Mouse (Mus musculus): Measurements from ENCODE around the gene Gcdh. TPM values are rescaled to one million over a fixed set of nuclear protein-coding genes. Genes with fewer than 3 reads are reported as not detected.
"Not testable (repeated sequence)": the region's sequence is repeated elsewhere in the genome, so short reads cannot be mapped to it uniquely, and the experiment has no call there.

Gcdh gene
- polyA plus RNA-seq, 1 experiment from 2014 or later, result 18.5 TPM

DNA sequence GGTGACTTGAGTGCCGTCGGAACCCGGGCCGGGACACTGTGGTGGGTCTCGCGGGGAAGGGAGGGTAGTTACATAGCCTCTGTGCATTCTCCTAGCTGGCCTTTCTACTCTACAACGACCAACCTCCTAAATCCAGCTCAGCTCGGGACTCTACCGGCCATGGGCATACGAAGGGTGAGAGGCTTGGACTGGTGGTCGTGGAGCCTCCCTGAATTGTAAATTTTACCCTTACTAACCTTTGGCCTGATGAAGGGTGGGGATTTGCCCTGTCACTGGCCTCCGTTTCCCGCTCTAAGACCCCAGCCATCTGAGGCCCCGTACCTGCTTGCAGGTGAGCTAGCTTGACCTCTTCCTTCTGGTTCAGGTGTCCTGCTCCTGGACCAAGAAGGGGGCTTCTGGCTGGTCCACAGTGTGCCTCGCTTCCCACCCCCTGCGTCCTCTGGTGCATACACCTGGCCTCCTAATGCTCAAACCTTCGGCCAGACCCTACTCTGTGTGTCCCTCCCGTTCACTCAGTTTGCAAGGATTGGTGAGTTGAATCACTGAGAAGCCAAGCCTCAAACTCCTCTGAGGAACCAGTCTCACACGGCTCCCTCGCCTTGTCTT lies 15.5 kb upstream of the Gcdh start:
- H3K4me3 ChIP-seq (ENCODE audit: low read depth, low read length), result peak overlapping the region; percentile 53
- no peaks in the 10 kb centered on the region for H3K36me3 ChIP-seq (ENCODE audit: control insufficient read depth, insufficient read depth, low read length)
- no peak overlapping the region for H3K27ac ChIP-seq (replicated peaks)
- no peaks in the 10 kb centered on the region for H3K9me3 ChIP-seq (ENCODE audit: control insufficient read depth, low read length)
- H3K27me3 ChIP-seq (ENCODE audit: control insufficient read depth, insufficient read depth, low read length), result no peaks in the 10 kb centered on the region
- H3K4me2 ChIP-seq (replicated peaks; ENCODE audit: low read depth), result peak overlapping the region; percentile 90
- 49% methylated on average over 20 of the region's 20 CpGs for WGBS
- H3K9ac ChIP-seq (ENCODE audit: low read length), result peak overlapping the region; percentile 73
- DNase-seq (ENCODE audit: low spot score) (no peak), ATAC-seq (ENCODE audit: low FRiP score, low TSS enrichment) (no peak)
- H3K4me1 ChIP-seq (replicated peaks; ENCODE audit: control insufficient read depth, insufficient read depth), result 0 out of 2 replicates have a peak, but pooled peaks cover 3% of the 10 kb centered on the region
- TF ChIP-seq EP300 (optimal IDR thresholded peaks at IDR 0.05), result no peak
- no peak for TF ChIP-seq CTCF (IDR thresholded peaks at IDR 0.05; ENCODE audit: low read depth)

DNA sequence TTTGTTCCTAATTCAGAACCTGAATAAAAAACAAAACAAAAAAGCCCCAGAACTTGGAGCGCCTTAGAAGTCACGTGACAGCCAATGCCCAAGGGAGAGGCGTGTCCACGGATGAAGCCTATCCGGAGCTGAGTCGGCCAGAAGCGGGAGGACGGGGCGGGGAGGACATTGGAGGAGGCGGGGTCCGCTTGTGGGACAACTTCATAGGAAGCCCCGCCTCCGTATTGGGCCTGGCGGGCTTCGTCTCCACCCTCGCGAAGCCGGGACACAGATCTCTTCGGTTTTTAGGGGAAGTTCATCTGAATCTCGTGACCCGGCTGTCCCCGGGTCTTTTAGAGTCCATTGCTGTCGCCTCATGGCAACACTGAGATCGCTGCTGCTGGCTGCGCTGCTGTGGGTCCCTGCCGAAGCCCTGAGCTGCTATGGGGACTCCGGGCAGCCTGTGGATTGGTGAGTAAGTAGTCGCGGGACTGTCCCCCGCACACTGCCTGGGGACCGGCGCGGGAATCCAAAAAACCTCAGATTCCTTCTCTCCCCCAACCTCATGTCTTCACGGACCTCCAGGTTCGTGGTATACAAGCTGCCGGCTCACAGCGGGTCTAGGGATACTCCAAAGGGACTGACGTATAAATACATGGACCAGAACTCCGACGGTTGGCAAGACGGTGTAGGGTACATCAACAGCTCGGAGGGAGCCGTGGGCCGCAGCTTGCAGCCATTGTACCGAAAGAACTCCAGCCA lies 14.9 kb upstream of the Gcdh start, which contains the start of gene Dnase2a:
Dnase2a (plus strand) TSS at position 140 of the 741 bp plus-strand sequence.
- TF ChIP-seq EP300 (optimal IDR thresholded peaks at IDR 0.05) (no peak), CTCF (IDR thresholded peaks at IDR 0.05; ENCODE audit: low read depth) (no peak)
- H3K4me2 ChIP-seq (replicated peaks; ENCODE audit: low read depth), result peak within 1 kb of the TSS; percentile 90
- DNase-seq (ENCODE audit: low spot score), result peak; percentile 94
- 0 out of 2 replicates have a peak, but pooled peaks cover 3% of the 10 kb centered on the region for H3K4me1 ChIP-seq (replicated peaks; ENCODE audit: control insufficient read depth, insufficient read depth)
- no peaks in the 10 kb centered on the region for H3K36me3 ChIP-seq (ENCODE audit: control insufficient read depth, insufficient read depth, low read length)
- no peaks in the 10 kb centered on the region for H3K9me3 ChIP-seq (ENCODE audit: control insufficient read depth, low read length)
- WGBS, result under 1% methylated on average over 45 of the region's 45 CpGs
- H3K27ac ChIP-seq (replicated peaks), result no peak within 1 kb of the TSS; the same call in 1 of the 2 replicates
- ATAC-seq (ENCODE audit: low FRiP score, low TSS enrichment), result peak; percentile 91
- H3K4me3 ChIP-seq (ENCODE audit: low read depth, low read length), result peak within 1 kb of the TSS; percentile 53
- H3K27me3 ChIP-seq (ENCODE audit: control insufficient read depth, insufficient read depth, low read length), result no peaks in the 10 kb centered on the region
- H3K9ac ChIP-seq (ENCODE audit: low read length), result peak within 1 kb of the TSS; percentile 73

DNA sequence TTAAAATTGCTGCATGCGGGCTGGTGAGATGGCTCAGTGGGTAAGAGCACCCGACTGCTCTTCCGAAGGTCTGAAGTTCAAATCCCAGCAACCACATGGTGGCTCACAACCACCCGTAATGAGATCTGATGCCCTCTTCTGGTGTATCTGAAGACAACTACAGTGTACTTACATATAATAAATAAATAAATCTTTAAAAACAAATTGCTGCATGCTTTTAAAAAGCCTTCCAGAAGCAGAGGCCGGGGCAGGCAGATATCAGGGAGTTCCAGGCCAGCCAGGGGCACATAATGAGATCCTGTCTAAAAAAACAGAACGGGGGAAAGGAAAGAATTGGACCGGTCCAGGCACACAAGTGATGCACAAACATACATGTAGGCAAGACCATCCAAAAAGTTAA lies 14.3 kb upstream of the Gcdh start:
- Histone ChIP-seq H3K4me2 (replicated peaks; ENCODE audit: low read depth) (peak overlapping the region; percentile 90), H3K4me3 (ENCODE audit: low read depth, low read length) (peak overlapping the region; percentile 53)
- not testable (repeated sequence) for ATAC-seq (ENCODE audit: low FRiP score, low TSS enrichment); H3K9ac ChIP-seq (ENCODE audit: low read length); H3K9me3 ChIP-seq (ENCODE audit: control insufficient read depth, low read length); DNase-seq (ENCODE audit: low spot score); H3K27ac ChIP-seq (replicated peaks); H3K4me1 ChIP-seq (replicated peaks; ENCODE audit: control insufficient read depth, insufficient read depth); H3K36me3 ChIP-seq (ENCODE audit: control insufficient read depth, insufficient read depth, low read length); H3K27me3 ChIP-seq (ENCODE audit: control insufficient read depth, insufficient read depth, low read length)
- 31% methylated on average over 6 of the region's 7 CpGs for WGBS

DNA sequence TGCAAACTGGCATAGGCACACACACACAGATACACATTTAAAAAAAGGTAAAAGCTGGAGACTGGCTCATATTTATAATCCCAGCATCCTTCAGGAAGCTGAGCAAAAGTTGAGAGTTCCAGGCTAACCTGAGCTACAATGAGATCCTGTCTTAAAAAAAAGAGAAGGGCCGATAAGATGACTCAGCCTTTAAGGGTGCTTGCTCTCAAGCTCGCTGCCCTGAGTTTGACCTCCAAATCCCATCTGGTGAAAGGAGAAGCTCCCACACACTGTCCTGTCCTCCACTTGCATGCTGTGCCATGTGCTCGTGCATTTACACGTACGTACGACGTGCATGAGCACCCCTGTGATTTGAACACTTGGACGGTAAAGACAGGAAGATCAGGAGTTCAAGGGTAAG lies 13.8 kb upstream of the Gcdh start:
- Histone ChIP-seq H3K36me3 (ENCODE audit: control insufficient read depth, insufficient read depth, low read length) (no peaks in the 10 kb centered on the region), H3K27ac (replicated peaks) (no peak overlapping the region), H3K4me1 (replicated peaks; ENCODE audit: control insufficient read depth, insufficient read depth) (0 out of 2 replicates have a peak, but pooled peaks cover under 1% of the 10 kb centered on the region), H3K9ac (ENCODE audit: low read length) (no peak overlapping the region), H3K9me3 (ENCODE audit: control insufficient read depth, low read length) (no peaks in the 10 kb centered on the region), H3K4me2 (replicated peaks; ENCODE audit: low read depth) (no peak overlapping the region), H3K4me3 (ENCODE audit: low read depth, low read length) (no peak overlapping the region), H3K27me3 (ENCODE audit: control insufficient read depth, insufficient read depth, low read length) (no peaks in the 10 kb centered on the region)
- WGBS, result 70% methylated on average over 8 of the region's 8 CpGs
- no peak for ATAC-seq (ENCODE audit: low FRiP score, low TSS enrichment)
- DNase-seq (ENCODE audit: low spot score), result no peak
- TF ChIP-seq CTCF (IDR thresholded peaks at IDR 0.05; ENCODE audit: low read depth), result no peak
- TF ChIP-seq EP300 (optimal IDR thresholded peaks at IDR 0.05), result no peak

DNA sequence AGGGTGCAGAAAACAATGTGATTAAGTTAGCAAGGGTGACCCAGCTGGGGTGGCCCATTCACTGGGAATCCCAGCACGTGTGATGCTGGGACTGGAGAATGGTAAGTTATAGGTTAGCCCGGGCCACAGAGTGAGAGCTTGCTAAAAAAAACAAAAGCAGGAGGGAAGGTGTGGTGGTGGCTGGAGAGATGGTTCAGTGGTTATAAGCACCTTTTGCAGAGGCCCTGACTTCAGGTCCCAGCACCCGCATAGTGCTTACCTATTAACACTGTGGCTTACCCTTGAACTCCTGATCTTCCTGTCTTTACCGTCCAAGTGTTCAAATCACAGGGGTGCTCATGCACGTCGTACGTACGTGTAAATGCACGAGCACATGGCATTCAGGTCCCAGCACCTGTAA lies 13.3 kb upstream of the Gcdh start:
- DNase-seq (ENCODE audit: low spot score), result no peak
- no peak for TF ChIP-seq EP300 (optimal IDR thresholded peaks at IDR 0.05)
- TF ChIP-seq CTCF (IDR thresholded peaks at IDR 0.05; ENCODE audit: low read depth), result no peak
- H3K9me3 ChIP-seq (ENCODE audit: control insufficient read depth, low read length), result no peaks in the 10 kb centered on the region
- no peak overlapping the region for H3K27ac ChIP-seq (replicated peaks)
- H3K36me3 ChIP-seq (ENCODE audit: control insufficient read depth, insufficient read depth, low read length), result no peaks in the 10 kb centered on the region
- ATAC-seq (ENCODE audit: low FRiP score, low TSS enrichment), result no peak
- H3K4me1 ChIP-seq (replicated peaks; ENCODE audit: control insufficient read depth, insufficient read depth), result no peaks in the 10 kb centered on the region
- no peak overlapping the region for H3K4me3 ChIP-seq (ENCODE audit: low read depth, low read length)
- H3K4me2 ChIP-seq (replicated peaks; ENCODE audit: low read depth), result no peak overlapping the region
- no peak overlapping the region for H3K9ac ChIP-seq (ENCODE audit: low read length)
- no peaks in the 10 kb centered on the region for H3K27me3 ChIP-seq (ENCODE audit: control insufficient read depth, insufficient read depth, low read length)
- 89% methylated on average over 9 of the region's 9 CpGs for WGBS

DNA sequence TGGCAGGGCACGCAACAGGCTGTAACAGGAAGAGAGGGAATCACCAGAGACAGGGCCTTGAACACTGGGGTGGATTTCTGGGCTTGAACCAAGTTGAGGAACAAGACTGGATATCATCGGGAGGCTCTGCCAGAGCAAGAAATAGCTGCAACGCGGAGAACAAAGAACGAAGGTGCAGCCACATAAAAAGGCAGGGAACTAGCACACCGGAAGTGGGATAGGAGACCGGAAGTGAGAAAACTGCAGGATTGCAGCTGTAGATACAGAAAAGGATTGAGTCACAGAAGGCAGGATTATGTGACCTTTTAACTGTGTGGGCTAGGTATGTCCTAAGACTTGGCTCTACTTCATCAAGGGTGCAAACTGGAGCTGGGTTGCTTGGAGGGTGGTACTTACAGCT lies 10.6 kb upstream of the Gcdh start:
- H3K4me3 ChIP-seq (ENCODE audit: low read depth, low read length), result no peak overlapping the region
- DNase-seq (ENCODE audit: low spot score), result no peak
- no peaks in the 10 kb centered on the region for H3K9me3 ChIP-seq (ENCODE audit: control insufficient read depth, low read length)
- no peaks in the 10 kb centered on the region for H3K36me3 ChIP-seq (ENCODE audit: control insufficient read depth, insufficient read depth, low read length)
- no peak overlapping the region for H3K27ac ChIP-seq (replicated peaks)
- WGBS, result 84% methylated on average over 7 of the region's 7 CpGs
- TF ChIP-seq EP300 (optimal IDR thresholded peaks at IDR 0.05) (no peak), CTCF (IDR thresholded peaks at IDR 0.05; ENCODE audit: low read depth) (no peak)
- no peak overlapping the region for H3K9ac ChIP-seq (ENCODE audit: low read length)
- H3K4me2 ChIP-seq (replicated peaks; ENCODE audit: low read depth), result no peak overlapping the region
- no peak for ATAC-seq (ENCODE audit: low FRiP score, low TSS enrichment)
- H3K4me1 ChIP-seq (replicated peaks; ENCODE audit: control insufficient read depth, insufficient read depth), result no peaks in the 10 kb centered on the region
- no peaks in the 10 kb centered on the region for H3K27me3 ChIP-seq (ENCODE audit: control insufficient read depth, insufficient read depth, low read length)
